Mouse (Mus musculus): ENCODE measurements around the gene March7.

- TF ChIP-seq CTCF (IDR thresholded peaks at IDR 0.05; ENCODE audit: insufficient read depth, low read depth, low read length) (no peak), POLR2A (IDR thresholded peaks at IDR 0.05; ENCODE audit: insufficient read depth, low read depth, low read length) (no peak)
Measured at GRCm38 (mm10) chr2:60217620-60218019, 7.9 kb downstream of the March7 start.
